12 mouse cellular contexts compared by ENCODE assay signal in the genomic region with DNA sequence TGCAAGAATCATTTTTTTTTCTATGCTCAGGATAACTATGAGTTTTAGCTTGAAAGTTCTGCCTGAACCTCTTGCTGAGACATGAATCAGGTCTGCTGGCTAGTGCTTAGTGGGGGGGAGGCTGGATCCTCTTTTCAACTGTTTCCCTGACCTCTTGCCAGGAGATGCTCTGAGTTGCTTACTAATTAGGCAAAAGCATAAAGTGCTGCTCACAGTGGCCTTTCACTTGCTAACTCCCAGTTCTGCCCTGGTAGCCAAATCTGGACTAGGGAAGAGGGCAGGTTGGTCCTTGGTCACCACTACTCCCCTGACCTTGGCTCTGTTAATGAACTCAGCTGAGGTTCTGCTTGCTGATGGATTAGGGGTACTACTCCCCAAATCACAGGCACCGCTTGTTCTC. TPM values are rescaled to one million over a fixed set of nuclear protein-coding genes. Genes with fewer than 3 reads are reported as not detected.
DNase-seq lines count a peak whose midpoint lies in the region; ATAC-seq and TF ChIP-seq lines count a peak whose summit lies in the region.
"Had no signal": no experiment of that assay in that cellular context is flagged by ENCODE, and none has a peak within 500 bp of the region (broad histone marks: within the 10 kb centered on the region; RNA-seq: fewer than 3 reads in every experiment).

No protein-coding gene starts in this region.

- no peaks in the 10 kb centered on the region for H3K9me3 ChIP-seq in midbrain, embryonic 12.5 days
- no peaks in the 10 kb centered on the region for H3K9me3 ChIP-seq in midbrain, embryonic 13.5 days
- H3K9me3 ChIP-seq in hindbrain, postnatal 0 days (ENCODE audit: low read length): no peaks in the 10 kb centered on the region
- no peaks in the 10 kb centered on the region for H3K9me3 ChIP-seq in neural tube, embryonic 13.5 days

- no peak overlapping the region for H3K4me2 ChIP-seq in midbrain, embryonic 12.5 days (replicated peaks)
- H3K4me2 ChIP-seq in midbrain, embryonic 13.5 days (replicated peaks): no peak overlapping the region
- H3K4me2 ChIP-seq in hindbrain, postnatal 0 days (ENCODE audit: low read depth, low read length): no peak overlapping the region
- no peak overlapping the region for H3K4me2 ChIP-seq in neural tube, embryonic 13.5 days

- no peak overlapping the region for H3K4me3 ChIP-seq in midbrain, embryonic 12.5 days
- no peak overlapping the region for H3K4me3 ChIP-seq in midbrain, embryonic 13.5 days (replicated peaks)
- no peak overlapping the region for H3K4me3 ChIP-seq in hindbrain, postnatal 0 days (ENCODE audit: low read length)
- no peak overlapping the region for H3K4me3 ChIP-seq in neural tube, embryonic 13.5 days
- H3K4me3 ChIP-seq: heart, adult 2 months; myocyte had no signal

- peak; percentile 22 for DNase-seq in kidney, adult 11 months
- no peak for DNase-seq in kidney, adult 8-10 months
- peak; percentile 68 for DNase-seq in hindbrain, postnatal 0 days (ENCODE audit: low spot score)
- no peak for DNase-seq in gastrocnemius, adult 8-10 months (ENCODE audit: low spot score in 2 of 2)
- DNase-seq: heart, adult 2 months; heart, postnatal 36 days; lung, postnatal 4 days had no signal

- 91% methylated on average over 1 of the region's 1 CpGs for WGBS in midbrain, embryonic 12.5 days
- WGBS in midbrain, embryonic 13.5 days: 87% methylated on average over 1 of the region's 1 CpGs
- 72% methylated on average over 1 of the region's 1 CpGs for WGBS in hindbrain, postnatal 0 days
- 81% methylated on average over 1 of the region's 1 CpGs for WGBS in neural tube, embryonic 13.5 days

- 0 out of 2 replicates have a peak, but pooled peaks cover 5% of the 10 kb centered on the region for H3K4me1 ChIP-seq in midbrain, embryonic 12.5 days
- H3K4me1 ChIP-seq in midbrain, embryonic 13.5 days (replicated peaks): 0 out of 2 replicates have a peak, but pooled peaks cover 6% of the 10 kb centered on the region
- no peaks in the 10 kb centered on the region for H3K4me1 ChIP-seq in hindbrain, postnatal 0 days (ENCODE audit: insufficient read depth, low read length)
- H3K4me1 ChIP-seq in neural tube, embryonic 13.5 days (replicated peaks): 0 out of 2 replicates have a peak, but pooled peaks cover 6% of the 10 kb centered on the region

- H3K36me3 ChIP-seq in midbrain, embryonic 12.5 days: 0 out of 2 replicates have a peak, but pooled peaks cover 5% of the 10 kb centered on the region
- no peaks in the 10 kb centered on the region for H3K36me3 ChIP-seq in midbrain, embryonic 13.5 days
- no peaks in the 10 kb centered on the region for H3K36me3 ChIP-seq in hindbrain, postnatal 0 days (ENCODE audit: insufficient read depth, low read length)
- H3K36me3 ChIP-seq in neural tube, embryonic 13.5 days: no peaks in the 10 kb centered on the region

- H3K9ac ChIP-seq in midbrain, embryonic 12.5 days (replicated peaks): no peak overlapping the region
- H3K9ac ChIP-seq in midbrain, embryonic 13.5 days (replicated peaks): no peak overlapping the region
- no peak overlapping the region for H3K9ac ChIP-seq in hindbrain, postnatal 0 days (replicated peaks; ENCODE audit: low read length)
- H3K9ac ChIP-seq in neural tube, embryonic 13.5 days: no peak overlapping the region

- no peaks in the 10 kb centered on the region for H3K27me3 ChIP-seq in midbrain, embryonic 12.5 days
- H3K27me3 ChIP-seq in midbrain, embryonic 13.5 days: no peaks in the 10 kb centered on the region
- no peaks in the 10 kb centered on the region for H3K27me3 ChIP-seq in hindbrain, postnatal 0 days (ENCODE audit: insufficient read depth, low read length)
- no peaks in the 10 kb centered on the region for H3K27me3 ChIP-seq in neural tube, embryonic 13.5 days

- ATAC-seq in midbrain, embryonic 12.5 days (ENCODE audit: low FRiP score, low read depth): peak; percentile 16; the same call in 1 of the 2 replicates
- no peak for ATAC-seq in midbrain, embryonic 13.5 days
- peak; percentile 68; the same call in 1 of the 2 replicates for ATAC-seq in hindbrain, postnatal 0 days
- ATAC-seq in neural tube, embryonic 13.5 days (ENCODE audit: low read depth): peak; percentile 36; the same call in 1 of the 2 replicates

- no peak for TF ChIP-seq CTCF in hindbrain, postnatal 0 days (IDR thresholded peaks at IDR 0.05; ENCODE audit: low read depth)

- H3K27ac ChIP-seq in midbrain, embryonic 12.5 days (replicated peaks): no peak overlapping the region
- H3K27ac ChIP-seq in midbrain, embryonic 13.5 days: no peak overlapping the region
- peak overlapping the region; percentile 21; the same call in 1 of the 2 replicates for H3K27ac ChIP-seq in hindbrain, postnatal 0 days
- no peak overlapping the region for H3K27ac ChIP-seq in neural tube, embryonic 13.5 days (replicated peaks)
- H3K27ac ChIP-seq: heart, adult 2 months; kidney, postnatal 0 days had no signal

RNA-seq across cellular contexts. Expression of a gene that starts 19.2 kb away (rescaled TPM):
- polyA plus RNA-seq in midbrain, embryonic 12.5 days (2016; fragmentation: Nextera tagmentation; extraction: Ambion mirVana): 32.5 and 34.1 TPM in 2 replicates
- polyA plus RNA-seq in midbrain, embryonic 13.5 days (2015; fragmentation: Nextera tagmentation; extraction: Ambion mirVana): 17.1 and 17.5 TPM in 2 replicates
- total RNA-seq in hindbrain, postnatal 0 days (2014; rRNA removed): 33.4 and 35.1 TPM in 2 replicates
- 10.7 and 10.9 TPM in 2 replicates for polyA plus RNA-seq in hindbrain, postnatal 0 days (2015; fragmentation: Nextera tagmentation; extraction: Ambion mirVana)
- 8.2 and 9.7 TPM in 2 replicates for polyA plus RNA-seq in neural tube, embryonic 13.5 days (2015; fragmentation: Nextera tagmentation; extraction: Ambion mirVana)
- under 1 TPM; 0.39 to 0.54 (median 0.47) TPM for total RNA-seq in gastrocnemius, adult 8-10 months (2022)

Comparison
In these comparisons a context has a peak if more than half of its experiments do, and no peak if none do; other contexts are left out.
1. DNase-seq: peak in kidney, adult 11 months (single experiment) and hindbrain, postnatal 0 days (single experiment); none in kidney, adult 8-10 months (0 of 2) and gastrocnemius, adult 8-10 months (0 of 2).